Mouse (Mus musculus) bone marrow, adult 2 months (tissue): ENCODE data around the gene Plpp3.

Experiments
- CTCF ChIP-seq: fragments of 200-500 bp; IDR thresholded peaks from 2 replicates; pipeline ENCODE4 v1.5.1; 2011; ENCODE audit warnings: low read length, control low read depth; ENCODE audit not compliant: control insufficient read depth, insufficient read depth
- POLR2A ChIP-seq: fragments of 200-500 bp; IDR thresholded peaks from 2 replicates; pipeline ENCODE4 v1.6.1; 2011; ENCODE audit warnings: low read depth, mild to moderate bottlenecking, control low read depth, low read length, borderline replicate concordance; ENCODE audit not compliant: control insufficient read depth

- no peak for TF ChIP-seq POLR2A
- TF ChIP-seq CTCF: no peak
Observed at GRCm38 (mm10) chr4:105169826-105170810, 13.0 kb downstream of the Plpp3 start.
